Mouse (Mus musculus): ENCODE measurements around the gene Tmem108.

GRCm38 (mm10) chr9:103465711-103466220, 295.9 kb downstream of the Tmem108 start:
- TF ChIP-seq EP300 (IDR thresholded peaks at IDR 0.05; ENCODE audit: low read depth) (no peak), CTCF (IDR thresholded peaks at IDR 0.05; ENCODE audit: low read depth) (no peak)

Measured in heart, postnatal 0 days (tissue).